Comparison of ENCODE assay signal across 35 mouse cellular contexts in genomic region chr10:48813796-48814195, GRCm38 (mm10).
"Had no signal": no experiment of that assay in that cellular context is flagged by ENCODE, and none has a peak within 500 bp of the region (broad histone marks: within the 10 kb centered on the region; RNA-seq: fewer than 3 reads in every experiment).

No protein-coding gene starts in this region.

- H3K4me2 ChIP-seq: heart, embryonic 12.5 days; heart, embryonic 13.5 days; heart, embryonic 15.5 days; hindbrain, embryonic 12.5 days; hindbrain, embryonic 13.5 days; hindbrain, embryonic 14.5 days; hindbrain, embryonic 15.5 days; intestine, embryonic 15.5 days; kidney, embryonic 15.5 days had no signal

- H3K4me1 ChIP-seq: heart, embryonic 10.5 days; heart, embryonic 12.5 days; heart, embryonic 13.5 days; heart, embryonic 15.5 days; hindbrain, embryonic 10.5 days; hindbrain, embryonic 12.5 days; hindbrain, embryonic 13.5 days; hindbrain, embryonic 15.5 days; intestine, embryonic 15.5 days; kidney, embryonic 15.5 days had no signal

- ATAC-seq: hindbrain, embryonic 16.5 days; hindbrain, postnatal 0 days; inflammation-experienced regulatory T-cells, adult 6 months; intestine, embryonic 15.5 days; intestine, embryonic 16.5 days; intestine, postnatal 0 days had no signal

- H3K27ac ChIP-seq: heart, embryonic 10.5 days; heart, embryonic 13.5 days; heart, embryonic 15.5 days; hindbrain, embryonic 10.5 days; hindbrain, embryonic 12.5 days; hindbrain, embryonic 13.5 days; hindbrain, embryonic 14.5 days; hindbrain, embryonic 15.5 days; hindbrain, postnatal 0 days; intestine, embryonic 15.5 days; kidney, embryonic 15.5 days; kidney, postnatal 0 days; layer of hippocampus, adult 2 months; left cerebral cortex, adult 2 months had no signal

- H3K9me3 ChIP-seq: heart, embryonic 10.5 days; heart, embryonic 12.5 days; heart, embryonic 13.5 days; heart, embryonic 15.5 days; hindbrain, embryonic 10.5 days; hindbrain, embryonic 12.5 days; hindbrain, embryonic 13.5 days; hindbrain, embryonic 15.5 days; intestine, embryonic 15.5 days; kidney, embryonic 15.5 days had no signal

- H3K4me3 ChIP-seq: heart, embryonic 10.5 days; heart, embryonic 12.5 days; heart, embryonic 13.5 days; heart, embryonic 15.5 days; hindbrain, embryonic 10.5 days; hindbrain, embryonic 12.5 days; hindbrain, embryonic 13.5 days; hindbrain, embryonic 15.5 days; intestine, embryonic 15.5 days; kidney, embryonic 15.5 days; layer of hippocampus, adult 2 months; left cerebral cortex, adult 2 months had no signal

- H3K9ac ChIP-seq: heart, embryonic 12.5 days; heart, embryonic 13.5 days; heart, embryonic 15.5 days; hindbrain, embryonic 12.5 days; hindbrain, embryonic 13.5 days; hindbrain, embryonic 14.5 days; hindbrain, embryonic 15.5 days; intestine, embryonic 15.5 days; kidney, embryonic 15.5 days had no signal

- H3K36me3 ChIP-seq: heart, embryonic 10.5 days; heart, embryonic 12.5 days; heart, embryonic 13.5 days; heart, embryonic 15.5 days; hindbrain, embryonic 10.5 days; hindbrain, embryonic 12.5 days; hindbrain, embryonic 13.5 days; hindbrain, embryonic 15.5 days; intestine, embryonic 15.5 days; kidney, embryonic 15.5 days had no signal

- DNase-seq: heart, postnatal 10 days; heart, postnatal 14 days; heart, postnatal 36 days; heart, postnatal 4 days; kidney, adult 11 months; kidney, adult 18-20 months; kidney, adult 2 months; kidney, adult 8-10 months; kidney, adult 9 months; kidney, postnatal 10 days; kidney, postnatal 14 days; kidney, postnatal 25 days; kidney, postnatal 36 days; kidney, postnatal 4 days; layer of hippocampus, adult 9-11 months; layer of hippocampus, postnatal 36 days had no signal

- H3K27me3 ChIP-seq: heart, embryonic 12.5 days; heart, embryonic 13.5 days; heart, embryonic 15.5 days; hindbrain, embryonic 12.5 days; hindbrain, embryonic 13.5 days; hindbrain, embryonic 15.5 days; intestine, embryonic 15.5 days; kidney, embryonic 15.5 days had no signal
